Comparison of ENCODE assay signal across 11 mouse cellular contexts in the genomic region with DNA sequence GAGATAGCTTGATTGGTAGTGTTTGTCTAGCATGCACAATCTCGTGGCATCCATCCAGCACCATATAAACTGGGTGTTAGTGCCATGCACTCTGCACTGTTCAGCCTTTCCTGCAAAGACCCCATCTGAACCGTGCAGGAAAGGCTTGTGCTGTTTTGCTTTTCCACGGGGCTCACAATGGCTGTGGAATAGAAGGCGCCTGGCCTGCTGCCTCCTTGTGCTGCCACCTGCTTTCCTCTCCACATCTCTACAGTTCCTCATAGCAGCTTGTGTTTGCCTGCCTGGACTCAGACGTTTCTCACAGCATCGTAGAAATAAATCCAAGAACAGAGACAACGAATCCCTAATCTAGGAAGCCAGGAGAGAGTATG. TPM values are rescaled to one million over a fixed set of nuclear protein-coding genes. Genes with fewer than 3 reads are reported as not detected.
DNase-seq lines count a peak whose midpoint lies in the region; ATAC-seq lines count a peak whose summit lies in the region.
"Had no signal": no experiment of that assay in that cellular context is flagged by ENCODE, and none has a peak within 500 bp of the region (broad histone marks: within the 10 kb centered on the region; RNA-seq: fewer than 3 reads in every experiment).

No protein-coding gene starts in this region.

- 60% methylated on average over 7 of the region's 7 CpGs for WGBS in embryonic facial prominence, embryonic 11.5 days
- WGBS in embryonic facial prominence, embryonic 10.5 days, result 54% methylated on average over 7 of the region's 7 CpGs
- WGBS in limb, embryonic 13.5 days, result 46% methylated on average over 7 of the region's 7 CpGs
- 59% methylated on average over 7 of the region's 7 CpGs for WGBS in limb, embryonic 10.5 days
- WGBS in forebrain, embryonic 16.5 days, result 32% methylated on average over 7 of the region's 7 CpGs
- WGBS in midbrain, embryonic 14.5 days, result 52% methylated on average over 7 of the region's 7 CpGs

- no peak overlapping the region for H3K9ac ChIP-seq in embryonic facial prominence, embryonic 11.5 days (replicated peaks; ENCODE audit: low read length)
- no peak overlapping the region for H3K9ac ChIP-seq in limb, embryonic 13.5 days
- H3K9ac ChIP-seq in forebrain, embryonic 16.5 days (replicated peaks; ENCODE audit: low read depth, low read length), result no peak overlapping the region
- no peak overlapping the region for H3K9ac ChIP-seq in midbrain, embryonic 14.5 days (replicated peaks; ENCODE audit: low read length)
- H3K9ac ChIP-seq: liver, embryonic 15.5 days had no signal

- no peaks in the 10 kb centered on the region for H3K36me3 ChIP-seq in embryonic facial prominence, embryonic 11.5 days (replicated peaks; ENCODE audit: control insufficient read depth, insufficient read depth, low read depth, low read length)
- no peaks in the 10 kb centered on the region for H3K36me3 ChIP-seq in embryonic facial prominence, embryonic 10.5 days (replicated peaks)
- H3K36me3 ChIP-seq in limb, embryonic 13.5 days, result no peaks in the 10 kb centered on the region
- no peaks in the 10 kb centered on the region for H3K36me3 ChIP-seq in limb, embryonic 10.5 days
- no peaks in the 10 kb centered on the region for H3K36me3 ChIP-seq in forebrain, embryonic 16.5 days (ENCODE audit: control insufficient read depth, insufficient read depth)
- H3K36me3 ChIP-seq in midbrain, embryonic 14.5 days (ENCODE audit: control insufficient read depth, insufficient read depth, low read length), result no peaks in the 10 kb centered on the region
- H3K36me3 ChIP-seq: liver, embryonic 15.5 days had no signal

- H3K27me3 ChIP-seq in embryonic facial prominence, embryonic 11.5 days (ENCODE audit: control insufficient read depth, insufficient read depth, low read length), result no peaks in the 10 kb centered on the region
- H3K27me3 ChIP-seq in embryonic facial prominence, embryonic 10.5 days (replicated peaks; ENCODE audit: low read depth, poor library complexity, severe bottlenecking), result no peaks in the 10 kb centered on the region
- no peaks in the 10 kb centered on the region for H3K27me3 ChIP-seq in limb, embryonic 13.5 days
- no peaks in the 10 kb centered on the region for H3K27me3 ChIP-seq in limb, embryonic 10.5 days (ENCODE audit: low read depth, poor library complexity, severe bottlenecking)
- H3K27me3 ChIP-seq in forebrain, embryonic 16.5 days (replicated peaks; ENCODE audit: control insufficient read depth, insufficient read depth, low read length), result no peaks in the 10 kb centered on the region
- no peaks in the 10 kb centered on the region for H3K27me3 ChIP-seq in midbrain, embryonic 14.5 days (ENCODE audit: control insufficient read depth, insufficient read depth, low read length)
- H3K27me3 ChIP-seq: liver, embryonic 15.5 days had no signal

- H3K4me2 ChIP-seq in embryonic facial prominence, embryonic 11.5 days (ENCODE audit: low read depth, low read length), result no peak overlapping the region
- no peak overlapping the region for H3K4me2 ChIP-seq in limb, embryonic 13.5 days (replicated peaks)
- no peak overlapping the region for H3K4me2 ChIP-seq in forebrain, embryonic 16.5 days (ENCODE audit: low read length)
- H3K4me2 ChIP-seq in midbrain, embryonic 14.5 days (ENCODE audit: low read length), result no peak overlapping the region
- H3K4me2 ChIP-seq: liver, embryonic 15.5 days had no signal

- no peak overlapping the region for H3K27ac ChIP-seq in embryonic facial prominence, embryonic 11.5 days (replicated peaks; ENCODE audit: low read depth, low read length)
- no peak overlapping the region for H3K27ac ChIP-seq in embryonic facial prominence, embryonic 10.5 days (replicated peaks)
- no peak overlapping the region for H3K27ac ChIP-seq in limb, embryonic 13.5 days
- no peak overlapping the region for H3K27ac ChIP-seq in limb, embryonic 10.5 days
- no peak overlapping the region for H3K27ac ChIP-seq in forebrain, embryonic 16.5 days (ENCODE audit: low read length)
- H3K27ac ChIP-seq in midbrain, embryonic 14.5 days (replicated peaks; ENCODE audit: low read depth, low read length), result no peak overlapping the region
- H3K27ac ChIP-seq: liver, embryonic 15.5 days had no signal

- H3K4me1 ChIP-seq in embryonic facial prominence, embryonic 11.5 days (ENCODE audit: control insufficient read depth, insufficient read depth, low read length), result no peaks in the 10 kb centered on the region
- H3K4me1 ChIP-seq in embryonic facial prominence, embryonic 10.5 days, result peaks cover 8% of the 10 kb centered on the region; the same call in 1 of the 2 replicates
- no peaks in the 10 kb centered on the region for H3K4me1 ChIP-seq in limb, embryonic 13.5 days
- 0 out of 2 replicates have a peak, but pooled peaks cover 3% of the 10 kb centered on the region for H3K4me1 ChIP-seq in limb, embryonic 10.5 days
- H3K4me1 ChIP-seq in forebrain, embryonic 16.5 days (replicated peaks; ENCODE audit: control insufficient read depth, insufficient read depth, low read length), result 0 out of 2 replicates have a peak, but pooled peaks cover 3% of the 10 kb centered on the region
- H3K4me1 ChIP-seq in midbrain, embryonic 14.5 days (ENCODE audit: control insufficient read depth, insufficient read depth, low read length), result no peaks in the 10 kb centered on the region
- H3K4me1 ChIP-seq: liver, embryonic 15.5 days had no signal

- DNase-seq in embryonic facial prominence, embryonic 11.5 days (ENCODE audit: low spot score), result no peak
- DNase-seq in embryonic facial prominence, embryonic 10.5 days (ENCODE audit: low spot score), result no peak
- no peak for DNase-seq in limb, embryonic 10.5 days (ENCODE audit: low spot score)
- peak; percentile 27 for DNase-seq in midbrain, embryonic 14.5 days
- DNase-seq in urinary bladder, postnatal 36 days (ENCODE audit: low spot score in 2 of 2), result no peak
- no peak for DNase-seq in frontal cortex, postnatal 25 days (ENCODE audit: low spot score in 2 of 2)

- 0 out of 2 replicates have a peak, but pooled peaks have one; percentile 23 for ATAC-seq in embryonic facial prominence, embryonic 11.5 days (replicated peaks; ENCODE audit: insufficient number of reproducible peaks, low FRiP score, low TSS enrichment, low read depth)
- ATAC-seq in limb, embryonic 13.5 days (ENCODE audit: low FRiP score, low read depth), result 0 out of 2 replicates have a peak, but pooled peaks have one; percentile 11
- peak; percentile 81 for ATAC-seq in forebrain, embryonic 16.5 days
- ATAC-seq in midbrain, embryonic 14.5 days (ENCODE audit: low FRiP score, low TSS enrichment), result peak; percentile 24; the same call in 1 of the 2 replicates
- ATAC-seq: inflammation-experienced regulatory T-cells, adult 6 months had no signal

- H3K9me3 ChIP-seq in embryonic facial prominence, embryonic 11.5 days (replicated peaks; ENCODE audit: control insufficient read depth, low read length), result no peaks in the 10 kb centered on the region
- no peaks in the 10 kb centered on the region for H3K9me3 ChIP-seq in embryonic facial prominence, embryonic 10.5 days
- H3K9me3 ChIP-seq in limb, embryonic 13.5 days, result no peaks in the 10 kb centered on the region
- H3K9me3 ChIP-seq in limb, embryonic 10.5 days (replicated peaks), result no peaks in the 10 kb centered on the region
- no peaks in the 10 kb centered on the region for H3K9me3 ChIP-seq in forebrain, embryonic 16.5 days (ENCODE audit: control insufficient read depth, low read length)
- H3K9me3 ChIP-seq in midbrain, embryonic 14.5 days (ENCODE audit: control insufficient read depth, low read length), result no peaks in the 10 kb centered on the region
- H3K9me3 ChIP-seq: liver, embryonic 15.5 days had no signal

- no peak overlapping the region for H3K4me3 ChIP-seq in embryonic facial prominence, embryonic 11.5 days (ENCODE audit: low read depth, low read length)
- H3K4me3 ChIP-seq in embryonic facial prominence, embryonic 10.5 days, result no peak overlapping the region
- H3K4me3 ChIP-seq in limb, embryonic 13.5 days, result no peak overlapping the region
- no peak overlapping the region for H3K4me3 ChIP-seq in limb, embryonic 10.5 days
- H3K4me3 ChIP-seq in forebrain, embryonic 16.5 days (replicated peaks; ENCODE audit: low read length), result no peak overlapping the region
- H3K4me3 ChIP-seq in midbrain, embryonic 14.5 days (replicated peaks; ENCODE audit: low read depth, low read length), result no peak overlapping the region
- H3K4me3 ChIP-seq: liver, embryonic 15.5 days had no signal

RNA-seq across cellular contexts. Expression of a gene that starts 15.9 kb away (rescaled TPM):
- polyA plus RNA-seq in embryonic facial prominence, embryonic 11.5 days (2014; fragmentation: Nextera tagmentation; extraction: Ambion mirVana), result 20.9 and 21.3 TPM in 2 replicates
- 23.3 and 24.2 TPM in 2 replicates for polyA plus RNA-seq in embryonic facial prominence, embryonic 10.5 days (2016; fragmentation: Nextera tagmentation; extraction: Ambion mirVana)
- 20.2 and 22.0 TPM in 2 replicates for polyA plus RNA-seq in limb, embryonic 13.5 days (2015; fragmentation: Nextera tagmentation; extraction: Ambion mirVana)
- polyA plus RNA-seq in limb, embryonic 10.5 days (2016; fragmentation: Nextera tagmentation; extraction: Ambion mirVana), result 27.8 and 28.3 TPM in 2 replicates
- 20.1 and 22.0 TPM in 2 replicates for polyA plus RNA-seq in forebrain, embryonic 16.5 days (2015; fragmentation: Nextera tagmentation; extraction: Ambion mirVana)
- polyA plus RNA-seq in midbrain, embryonic 14.5 days (2014; fragmentation: Nextera tagmentation; extraction: Ambion mirVana), result 13.2 and 15.8 TPM in 2 replicates

RNA-seq across cellular contexts. Expression of a gene that starts 22.5 kb away (rescaled TPM):
- polyA plus RNA-seq in embryonic facial prominence, embryonic 11.5 days (2014; fragmentation: Nextera tagmentation; extraction: Ambion mirVana), result not detected in 2 replicates
- polyA plus RNA-seq in embryonic facial prominence, embryonic 10.5 days (2016; fragmentation: Nextera tagmentation; extraction: Ambion mirVana), result not detected in 2 replicates
- polyA plus RNA-seq in limb, embryonic 13.5 days (2015; fragmentation: Nextera tagmentation; extraction: Ambion mirVana), result not detected in 2 replicates
- not detected in 2 replicates for polyA plus RNA-seq in limb, embryonic 10.5 days (2016; fragmentation: Nextera tagmentation; extraction: Ambion mirVana)
- polyA plus RNA-seq in forebrain, embryonic 16.5 days (2015; fragmentation: Nextera tagmentation; extraction: Ambion mirVana), result not detected in 2 replicates
- not detected in 2 replicates for polyA plus RNA-seq in midbrain, embryonic 14.5 days (2014; fragmentation: Nextera tagmentation; extraction: Ambion mirVana)
- polyA plus RNA-seq: C2C12; inflammation-experienced regulatory T-cells, adult 6 months had no signal

Comparison
In these comparisons a context has a peak if more than half of its experiments do, and no peak if none do; other contexts are left out.
1. ATAC-seq: peak in every context shown above with its lines; median percentile 81 in forebrain, embryonic 16.5 days; 24 in midbrain, embryonic 14.5 days; 23 in embryonic facial prominence, embryonic 11.5 days; 11 in limb, embryonic 13.5 days.